Mouse (Mus musculus): ENCODE results near the gene Rnf115. TPM values are rescaled to one million over a fixed set of nuclear protein-coding genes. Genes with fewer than 3 reads are reported as not detected.

The Rnf115 gene
- 24.5 and 40.5 TPM in 2 replicates for polyA plus RNA-seq (2012; rRNA removed)

DNA sequence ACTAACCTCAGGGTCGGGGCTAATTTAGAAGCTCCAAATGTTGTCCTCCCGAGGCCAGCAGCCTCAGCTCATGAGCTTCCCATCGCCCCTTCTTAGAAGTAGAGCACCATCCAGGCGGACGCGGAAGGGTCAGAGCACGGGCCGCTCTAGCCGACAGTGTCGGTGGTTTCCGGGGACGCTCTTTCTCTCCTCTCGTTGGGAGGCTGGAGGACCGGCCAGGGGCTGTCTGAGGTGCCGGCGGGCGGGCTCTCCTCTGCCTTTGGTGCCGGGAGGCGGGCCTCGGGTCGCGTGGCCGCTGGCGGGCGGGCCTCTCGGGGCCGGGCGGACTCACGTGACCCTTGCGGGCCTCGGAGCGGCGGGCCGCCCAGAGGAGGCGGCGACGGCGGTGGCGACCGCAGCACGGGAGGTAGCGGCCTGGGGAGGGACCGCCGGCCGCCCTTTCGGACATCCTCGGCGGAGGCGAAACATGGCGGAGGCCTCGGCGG, at the start of gene Rnf115, which contains the start of gene Polr3c:
Gene Rnf115 (plus strand): TSS at position 322 of the 485 bp plus-strand sequence.
Gene Polr3c (minus strand): TSS at position 286 of the 485 bp plus-strand sequence.

DNA sequence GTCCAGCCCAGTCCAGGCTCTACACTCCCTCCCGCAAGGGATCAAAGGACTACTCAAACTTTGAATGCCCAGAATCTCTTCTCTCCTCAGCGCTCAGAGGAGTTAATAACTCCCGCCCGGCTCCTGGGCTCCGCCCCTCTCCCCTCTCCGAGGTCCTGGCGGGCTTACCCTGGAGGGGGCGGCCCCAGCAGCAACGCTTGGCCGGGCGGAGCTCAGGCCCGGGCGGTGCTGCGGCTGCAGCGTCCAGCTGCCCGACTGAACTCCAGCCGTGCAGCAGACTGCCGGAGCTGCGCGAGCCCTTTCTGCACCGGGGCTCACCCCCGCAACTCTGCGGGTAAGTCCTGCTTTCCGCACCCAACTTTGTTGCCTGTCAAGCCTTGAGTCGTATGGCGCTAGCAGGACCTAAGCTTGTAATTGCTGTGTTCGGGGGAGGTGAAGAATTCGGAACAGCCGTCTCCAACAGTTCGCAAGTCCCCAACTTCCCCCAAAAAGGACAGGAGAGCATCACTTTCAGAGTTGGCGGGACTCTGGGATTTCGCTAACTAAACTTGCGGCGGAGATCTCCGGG, 31.2 kb upstream of the Rnf115 start, which contains the start of gene Pias3:
Gene Pias3 (plus strand): TSS at position 187 of the 568 bp plus-strand sequence.

DNA sequence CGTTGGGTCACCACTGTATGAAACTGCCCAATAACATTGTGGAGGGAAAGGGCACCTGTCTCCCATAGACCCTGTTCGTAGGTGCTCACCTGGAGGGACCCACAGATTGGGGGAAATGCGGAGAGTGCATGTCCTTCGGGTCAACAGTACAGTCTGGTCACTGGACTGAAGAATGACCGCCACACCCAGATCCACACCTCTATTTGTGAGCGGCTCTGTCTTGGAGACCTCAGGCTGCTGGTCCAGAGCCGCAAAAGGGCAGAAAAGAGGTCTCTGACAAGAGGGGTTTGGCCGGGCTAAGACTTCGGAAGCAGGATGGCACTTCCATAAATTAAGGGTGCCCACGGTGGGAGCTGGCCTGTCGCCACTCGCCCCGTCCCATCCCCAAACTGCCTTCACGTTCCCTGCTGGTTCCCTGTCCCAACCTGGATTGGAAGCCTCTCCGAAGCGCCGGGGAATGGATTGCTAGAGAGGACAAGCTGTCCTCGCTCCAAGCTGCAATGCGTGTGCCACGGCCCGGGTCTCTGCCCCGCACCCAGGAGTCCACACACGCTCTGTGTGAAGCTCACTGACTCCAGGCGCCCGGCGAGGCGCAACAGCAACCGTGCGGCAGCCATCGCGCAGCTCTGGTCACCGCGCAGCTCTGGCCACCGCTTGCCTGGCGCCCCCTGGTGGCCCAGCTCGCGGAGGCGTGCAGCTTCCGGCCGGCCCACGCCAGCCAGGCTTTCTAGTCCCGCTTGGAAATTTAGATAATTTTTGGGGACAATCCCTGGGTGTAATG, 19.4 kb upstream of the Rnf115 start, which contains the start of gene Nudt17:
Gene Nudt17 (minus strand): TSS at position 660 of the 781 bp plus-strand sequence.

DNA sequence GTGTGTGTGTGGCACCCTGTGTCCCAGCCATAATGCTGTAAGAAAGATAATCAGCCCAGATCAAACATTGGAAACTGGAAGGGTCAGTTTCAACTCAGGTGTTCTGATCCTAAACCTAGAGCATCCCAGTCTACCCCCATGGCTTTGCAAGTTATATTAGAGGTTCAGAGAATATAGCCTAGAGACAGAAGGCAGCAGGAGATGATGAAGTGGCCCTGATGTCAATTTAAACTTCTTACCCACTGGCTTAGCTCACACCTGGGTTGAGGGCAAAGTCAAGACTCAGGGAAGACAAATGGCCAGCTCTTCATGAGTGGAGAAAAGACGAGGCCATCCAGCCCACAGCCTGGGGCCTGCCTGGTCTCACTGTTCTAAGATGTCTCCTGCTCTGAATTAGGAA, 101.5 kb downstream of the Rnf115 start, which contains the start of the genes Pdzk1 and Cd160:
Gene Pdzk1 (plus strand): TSS at position 301 of the 400 bp plus-strand sequence.
Gene Cd160 (minus strand): TSS at position 368 of the 400 bp plus-strand sequence.

Other genes with a start within 250 kb of the Rnf115 start
- 0.40 and 3.0 TPM in 2 replicates for gene Hfe2, start 202.5 kb upstream of the Rnf115 start, polyA plus RNA-seq (2012; rRNA removed)
- 73.6 and 91.3 TPM in 2 replicates for gene Txnip, start 169.7 kb upstream of the Rnf115 start, polyA plus RNA-seq (2012; rRNA removed)
- 0.14 TPM in 1 of 2 replicates, not detected in the other for gene Gm16253, start 150.7 kb upstream of the Rnf115 start, polyA plus RNA-seq (2012; rRNA removed)
- gene Polr3gl, start 133.5 kb upstream of the Rnf115 start, polyA plus RNA-seq (2012; rRNA removed) = 50.0 and 107 TPM in 2 replicates
- gene Ankrd34a, start 131.0 kb upstream of the Rnf115 start, polyA plus RNA-seq (2012; rRNA removed) = 0.90 and 1.5 TPM in 2 replicates
- gene Lix1l, start 126.5 kb upstream of the Rnf115 start, polyA plus RNA-seq (2012; rRNA removed) = 54.6 and 65.6 TPM in 2 replicates
- 100 and 226 TPM in 2 replicates for gene Rbm8a, start 97.7 kb upstream of the Rnf115 start, polyA plus RNA-seq (2012; rRNA removed)
- 31.8 and 42.4 TPM in 2 replicates for gene Pex11b, start 92.3 kb upstream of the Rnf115 start, polyA plus RNA-seq (2012; rRNA removed)
- 0.16 and 0.18 TPM in 2 replicates for gene Gm42957, start 92.2 kb upstream of the Rnf115 start, polyA plus RNA-seq (2012; rRNA removed)
- 4.2 and 5.3 TPM in 2 replicates for gene Itga10, start 82.1 kb upstream of the Rnf115 start, polyA plus RNA-seq (2012; rRNA removed)
- gene Ankrd35, start 57.5 kb upstream of the Rnf115 start, polyA plus RNA-seq (2012; rRNA removed) = 0.38 and 0.61 TPM in 2 replicates
- gene Pias3, start 31.3 kb upstream of the Rnf115 start, polyA plus RNA-seq (2012; rRNA removed) = 43.0 and 57.1 TPM in 2 replicates
- 7.9 and 10.1 TPM in 2 replicates for gene Nudt17, start 19.1 kb upstream of the Rnf115 start, polyA plus RNA-seq (2012; rRNA removed)
- 49.4 and 49.7 TPM in 2 replicates for gene Polr3c, start within 50 bp of the Rnf115 start, polyA plus RNA-seq (2012; rRNA removed)
- 0.42 and 1.2 TPM in 2 replicates for gene Pdzk1, start 101.6 kb downstream of the Rnf115 start, polyA plus RNA-seq (2012; rRNA removed)
- gene Cd160, start 101.7 kb downstream of the Rnf115 start, polyA plus RNA-seq (2012; rRNA removed) = not detected in 2 replicates
- gene Gja5, start 177.0 kb downstream of the Rnf115 start, polyA plus RNA-seq (2012; rRNA removed) = 5.1 and 12.3 TPM in 2 replicates
- gene Gpr89, start 177.7 kb downstream of the Rnf115 start, polyA plus RNA-seq (2012; rRNA removed) = 7.6 and 15.6 TPM in 2 replicates
- 0.11 and 0.12 TPM in 2 replicates for gene Gja8, start 198.4 kb downstream of the Rnf115 start, polyA plus RNA-seq (2012; rRNA removed)